Mouse (Mus musculus) embryonic facial prominence, embryonic 11.5 days (tissue): Measurements from ENCODE around the gene Msmp. TPM values are rescaled to one million over a fixed set of nuclear protein-coding genes. Genes with fewer than 3 reads are reported as not detected.
A peak's percentile ranks its signal among the peaks of the same experiment; 100 is the strongest.

Experiments used
- ATAC-seq: fragments of 200-750 bp; cut with Nextera tagmentation; replicated peaks from 2 replicates; pipeline ENCODE4 v1.8.0; 2017; ENCODE audit warnings: low read depth; ENCODE audit not compliant: insufficient number of reproducible peaks, low FRiP score, low TSS enrichment
- DNase-seq: peaks from one replicate; pipeline ENCODE4 v3.0.0-alpha.2; 2015; ENCODE audit warnings: low spot score
- H3K27ac ChIP-seq: fragments of 300-500 bp; sonication (generic); replicated peaks from 2 replicates; pipeline ENCODE4 v1.5.1; 2014; ENCODE audit warnings: mild to moderate bottlenecking, low read depth, low read length, control low read depth
- H3K27me3 ChIP-seq: fragments of 300-500 bp; sonication (generic); 2 replicates; pipeline ENCODE4 v1.6.1; 2014; ENCODE audit warnings: mild to moderate bottlenecking, low read length, moderate library complexity, mixed read lengths; ENCODE audit not compliant: control insufficient read depth, insufficient read depth
- H3K36me3 ChIP-seq: fragments of 300-500 bp; sonication (generic); replicated peaks from 2 replicates; pipeline ENCODE4 v1.6.1; 2014; ENCODE audit warnings: low read depth, mild to moderate bottlenecking, low read length, moderate library complexity, mixed read lengths; ENCODE audit not compliant: control insufficient read depth, insufficient read depth
- H3K4me1 ChIP-seq: fragments of 300-500 bp; sonication (generic); 2 replicates; pipeline ENCODE4 v1.6.1; 2014; ENCODE audit warnings: low read length, mixed read lengths; ENCODE audit not compliant: control insufficient read depth, insufficient read depth
- H3K4me2 ChIP-seq: fragments of 300-500 bp; sonication (generic); 2 replicates; pipeline ENCODE4 v1.6.1; 2014; ENCODE audit warnings: low read depth, mild to moderate bottlenecking, control low read depth, low read length, moderate library complexity
- H3K4me3 ChIP-seq: fragments of 300-500 bp; sonication (generic); 2 replicates; pipeline ENCODE4 v1.5.1; 2014; ENCODE audit warnings: low read depth, low read length, control low read depth
- H3K9ac ChIP-seq: fragments of 300-500 bp; sonication (generic); replicated peaks from 2 replicates; pipeline ENCODE4 v1.6.1; 2014; ENCODE audit warnings: mild to moderate bottlenecking, control low read depth, low read length
- H3K9me3 ChIP-seq: fragments of 300-500 bp; sonication (generic); replicated peaks from 2 replicates; pipeline ENCODE4 v1.6.1; 2016; ENCODE audit warnings: mild to moderate bottlenecking, low read length, inconsistent platforms, mixed read lengths; ENCODE audit not compliant: control insufficient read depth
- WGBS: fragments of 180-500 bp; shearing (Covaris S2); extraction: QIAGEN DNeasy Blood & Tissue Kit; methylation state at CpG from one replicate; pipeline ENCODE4 v1.1.7; 2014; 5-methylcytosine and 5-hydroxymethylcytosine counted together
- polyA plus RNA-seq: library from polyadenylated mRNA; unstranded; fragments of >200 nt; fragmentation: Nextera tagmentation; extraction: Ambion mirVana; gene quantifications from 2 replicates; pipeline ENCODE4 v1.2.1, GENCODE M21; 2014

Gene Msmp
- polyA plus RNA-seq, 1 experiment from 2014 or later = not detected

GRCm38 (mm10) chr4:43586411-43586810 lies 2.1 kb upstream of the Msmp start:
- DNase-seq = no peak
- 0 out of 2 replicates have a peak overlapping the region, but pooled peaks have one; percentile 13 for H3K9ac ChIP-seq
- H3K27ac ChIP-seq = no peak overlapping the region
- H3K36me3 ChIP-seq = peaks cover 3% of the 10 kb centered on the region; the same call in 1 of the 2 replicates
- H3K4me1 ChIP-seq = no peaks in the 10 kb centered on the region
- H3K27me3 ChIP-seq = no peaks in the 10 kb centered on the region
- no peak for ATAC-seq
- WGBS = 75% methylated on average over 8 of the region's 8 CpGs
- no peak overlapping the region for H3K4me2 ChIP-seq
- no peak overlapping the region for H3K4me3 ChIP-seq
- no peaks in the 10 kb centered on the region for H3K9me3 ChIP-seq

DNA sequence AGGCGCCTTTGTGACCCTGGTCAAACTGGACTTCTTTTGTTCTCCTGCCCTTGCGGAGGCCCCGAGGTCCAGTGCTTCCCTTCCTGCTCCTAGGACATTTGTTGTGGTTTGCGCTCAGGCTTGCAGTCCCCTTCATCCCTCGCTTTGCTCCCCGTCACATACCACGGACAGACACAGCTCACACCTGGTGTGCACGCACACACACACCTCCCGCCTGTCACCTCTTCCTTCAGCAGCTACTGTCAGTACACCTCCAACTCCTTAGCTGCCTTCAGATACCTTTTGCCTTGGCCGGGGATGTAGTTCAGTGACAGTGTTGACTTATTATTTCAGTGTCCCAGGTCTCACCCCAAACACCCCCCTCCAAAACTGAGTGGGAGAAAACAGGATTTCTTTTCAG lies 1.4 kb upstream of the Msmp start:
- Histone ChIP-seq H3K36me3 (peaks cover 3% of the 10 kb centered on the region; the same call in 1 of the 2 replicates), H3K4me3 (no peak overlapping the region), H3K4me1 (no peaks in the 10 kb centered on the region), H3K27ac (no peak overlapping the region), H3K4me2 (no peak overlapping the region), H3K9ac (no peak overlapping the region), H3K27me3 (no peaks in the 10 kb centered on the region), H3K9me3 (no peaks in the 10 kb centered on the region)
- ATAC-seq (no peak), DNase-seq (no peak)
- WGBS = 35% methylated on average over 10 of the region's 10 CpGs

DNA sequence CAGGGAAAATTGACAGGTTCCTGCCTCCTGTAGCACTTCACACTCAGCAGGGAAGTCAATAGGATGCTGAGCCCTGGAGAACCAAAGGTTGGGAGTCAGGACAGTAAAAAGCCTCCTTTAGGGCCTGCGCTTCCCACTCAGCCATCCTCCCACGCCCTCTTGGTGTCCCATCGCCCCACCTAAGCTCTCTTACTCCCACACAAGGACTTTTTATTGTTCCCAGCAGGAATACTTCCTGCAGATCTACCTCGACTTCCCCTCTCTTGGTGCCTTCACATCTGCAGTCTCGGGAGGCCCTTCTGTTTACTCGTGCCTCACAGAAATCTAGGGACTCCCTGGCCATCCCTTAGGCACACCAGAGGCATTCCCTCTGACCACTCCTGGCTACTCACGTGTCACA lies 873 bp downstream of the Msmp start:
- Histone ChIP-seq H3K27ac (no peak overlapping the region), H3K9me3 (no peaks in the 10 kb centered on the region), H3K4me3 (no peak overlapping the region), H3K4me1 (no peaks in the 10 kb centered on the region), H3K9ac (no peak overlapping the region), H3K27me3 (no peaks in the 10 kb centered on the region), H3K4me2 (no peak overlapping the region), H3K36me3 (peaks cover 3% of the 10 kb centered on the region; the same call in 1 of the 2 replicates)
- DNase-seq = no peak
- WGBS = 81% methylated on average over 7 of the region's 7 CpGs
- ATAC-seq = no peak

- Histone ChIP-seq H3K9ac (no peak overlapping the region), H3K4me3 (no peak overlapping the region), H3K36me3 (peaks cover 3% of the 10 kb centered on the region; the same call in 1 of the 2 replicates), H3K9me3 (no peaks in the 10 kb centered on the region), H3K27ac (no peak overlapping the region), H3K4me2 (no peak overlapping the region), H3K4me1 (peaks cover 1% of the 10 kb centered on the region; the same call in 1 of the 2 replicates), H3K27me3 (no peaks in the 10 kb centered on the region)
- WGBS = 88% methylated on average over 5 of the region's 5 CpGs
- no peak for ATAC-seq
- DNase-seq = no peak
Measured at GRCm38 (mm10) chr4:43582241-43582640, 2.1 kb downstream of the Msmp start.

DNA sequence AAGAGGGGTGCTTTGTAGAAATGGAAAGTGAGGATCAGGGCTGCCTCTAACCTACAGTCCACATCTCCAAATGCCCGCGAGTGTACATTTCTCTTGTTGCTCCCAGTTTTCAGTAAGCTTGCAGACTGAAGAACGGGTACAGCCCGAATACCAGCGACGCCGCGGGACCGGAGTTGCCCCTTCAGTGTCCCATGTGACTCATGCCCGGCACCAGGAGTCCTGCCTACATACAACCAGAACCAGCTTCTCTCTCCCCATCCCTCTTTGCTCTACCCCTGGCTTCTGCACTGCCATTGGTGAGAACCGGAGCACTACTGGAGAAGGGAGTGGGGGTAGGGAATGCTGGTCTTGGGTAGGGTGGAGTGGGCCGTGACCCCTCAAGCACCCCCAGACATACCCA lies 2.9 kb downstream of the Msmp start:
- DNase-seq (no peak), ATAC-seq (no peak)
- Histone ChIP-seq H3K4me2 (no peak overlapping the region), H3K4me1 (peaks cover 6% of the 10 kb centered on the region; the same call in 1 of the 2 replicates), H3K27me3 (no peaks in the 10 kb centered on the region), H3K9ac (no peak overlapping the region), H3K4me3 (no peak overlapping the region), H3K9me3 (no peaks in the 10 kb centered on the region), H3K36me3 (peaks cover 3% of the 10 kb centered on the region; the same call in 1 of the 2 replicates), H3K27ac (no peak overlapping the region)
- WGBS = 92% methylated on average over 12 of the region's 12 CpGs

- Histone ChIP-seq H3K9me3 (no peaks in the 10 kb centered on the region), H3K27me3 (no peaks in the 10 kb centered on the region), H3K4me1 (peaks cover 6% of the 10 kb centered on the region; the same call in 1 of the 2 replicates), H3K4me3 (no peak overlapping the region), H3K27ac (no peak overlapping the region), H3K36me3 (peaks cover 3% of the 10 kb centered on the region; the same call in 1 of the 2 replicates), H3K9ac (no peak overlapping the region), H3K4me2 (no peak overlapping the region)
- 90% methylated on average over 5 of the region's 5 CpGs for WGBS
- ATAC-seq (no peak), DNase-seq (no peak)
Measured at GRCm38 (mm10) chr4:43580721-43581120, 3.6 kb downstream of the Msmp start.

DNA sequence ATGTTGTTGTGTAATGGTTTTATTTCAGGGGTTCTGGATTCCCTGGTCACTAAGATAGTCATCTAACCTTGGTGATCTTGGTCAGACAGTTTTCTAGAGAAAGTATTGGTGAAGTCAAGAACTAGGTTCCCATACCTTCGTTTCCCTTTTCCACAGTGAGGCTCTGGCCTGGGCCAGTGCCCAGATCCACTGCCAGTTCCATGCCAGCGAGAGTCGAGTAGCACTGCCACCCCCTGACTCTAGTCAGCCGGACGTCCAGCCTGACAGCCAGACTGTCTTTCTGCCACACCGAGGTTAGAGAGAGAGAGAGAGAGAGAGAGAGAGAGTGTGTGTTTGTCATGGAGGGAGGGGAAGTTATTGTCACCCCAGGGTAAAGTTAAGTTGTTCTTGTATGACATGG lies 4.6 kb downstream of the Msmp start:
- H3K27ac ChIP-seq = no peak overlapping the region
- H3K4me1 ChIP-seq = peaks cover 6% of the 10 kb centered on the region; the same call in 1 of the 2 replicates
- ATAC-seq = no peak
- H3K9ac ChIP-seq = no peak overlapping the region; the same call in 1 of the 2 replicates
- peak overlapping the region; percentile 87 for H3K4me2 ChIP-seq
- peaks cover 3% of the 10 kb centered on the region; the same call in 1 of the 2 replicates for H3K36me3 ChIP-seq
- H3K9me3 ChIP-seq = no peaks in the 10 kb centered on the region
- H3K4me3 ChIP-seq = peak overlapping the region; percentile 81
- no peaks in the 10 kb centered on the region for H3K27me3 ChIP-seq
- no peak for DNase-seq
- WGBS = 80% methylated on average over 6 of the region's 6 CpGs

DNA sequence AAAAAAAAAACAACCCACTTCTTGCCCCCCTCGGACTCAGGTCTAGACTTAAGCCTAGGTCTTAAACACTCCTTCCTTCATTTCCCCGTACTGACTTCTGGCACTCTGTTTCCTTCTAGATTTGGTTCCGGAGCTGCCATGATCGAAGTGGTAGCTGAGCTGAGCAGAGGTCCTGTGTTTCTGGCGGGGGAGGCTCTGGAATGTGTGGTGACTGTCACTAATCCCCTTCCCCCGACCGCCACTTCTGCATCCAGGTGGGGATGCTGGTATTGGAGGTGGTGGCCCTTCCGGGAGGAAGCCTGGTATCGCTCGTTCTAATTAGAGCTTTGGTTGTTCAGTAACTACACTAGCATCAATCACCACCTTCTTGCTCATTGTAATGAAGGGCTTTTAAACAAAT lies 5.0 kb downstream of the Msmp start:
- H3K4me3 ChIP-seq = peak overlapping the region; percentile 81
- no peak overlapping the region; the same call in 1 of the 2 replicates for H3K27ac ChIP-seq
- peak overlapping the region; percentile 84 for H3K9ac ChIP-seq
- WGBS = 7% methylated on average over 10 of the region's 10 CpGs
- H3K4me1 ChIP-seq = peaks cover 6% of the 10 kb centered on the region; the same call in 1 of the 2 replicates
- no peaks in the 10 kb centered on the region for H3K27me3 ChIP-seq
- ATAC-seq (no peak), DNase-seq (no peak)
- H3K9me3 ChIP-seq = no peaks in the 10 kb centered on the region
- H3K4me2 ChIP-seq = peak overlapping the region; percentile 87
- peaks cover 3% of the 10 kb centered on the region; the same call in 1 of the 2 replicates for H3K36me3 ChIP-seq
